Mouse (Mus musculus): ENCODE data around the gene Ppm1m. TPM values are rescaled to one million over a fixed set of nuclear protein-coding genes. Genes with fewer than 3 reads are reported as not detected.

Ppm1m gene
- polyA plus RNA-seq, 1 experiment from 2014 or later, result 20.1 TPM

- peaks cover 41% of the 10 kb centered on the region for H3K36me3 ChIP-seq (ENCODE audit: poor library complexity, severe bottlenecking)
- H3K9me3 ChIP-seq (replicated peaks), result no peaks in the 10 kb centered on the region
- no peaks in the 10 kb centered on the region for H3K27me3 ChIP-seq
- H3K27ac ChIP-seq, result no peak overlapping the region
- 86% methylated on average over 12 of the region's 12 CpGs for WGBS
- no peak overlapping the region for H3K9ac ChIP-seq
- H3K4me1 ChIP-seq, result peaks cover 18% of the 10 kb centered on the region
- H3K4me3 ChIP-seq, result no peak overlapping the region
- peak overlapping the region; percentile 61; the same call in 1 of the 2 replicates for H3K4me2 ChIP-seq
- no peak for ATAC-seq
Observed at GRCm38 (mm10) chr9:106212594-106212981, 13.0 kb upstream of the Ppm1m start.

DNA sequence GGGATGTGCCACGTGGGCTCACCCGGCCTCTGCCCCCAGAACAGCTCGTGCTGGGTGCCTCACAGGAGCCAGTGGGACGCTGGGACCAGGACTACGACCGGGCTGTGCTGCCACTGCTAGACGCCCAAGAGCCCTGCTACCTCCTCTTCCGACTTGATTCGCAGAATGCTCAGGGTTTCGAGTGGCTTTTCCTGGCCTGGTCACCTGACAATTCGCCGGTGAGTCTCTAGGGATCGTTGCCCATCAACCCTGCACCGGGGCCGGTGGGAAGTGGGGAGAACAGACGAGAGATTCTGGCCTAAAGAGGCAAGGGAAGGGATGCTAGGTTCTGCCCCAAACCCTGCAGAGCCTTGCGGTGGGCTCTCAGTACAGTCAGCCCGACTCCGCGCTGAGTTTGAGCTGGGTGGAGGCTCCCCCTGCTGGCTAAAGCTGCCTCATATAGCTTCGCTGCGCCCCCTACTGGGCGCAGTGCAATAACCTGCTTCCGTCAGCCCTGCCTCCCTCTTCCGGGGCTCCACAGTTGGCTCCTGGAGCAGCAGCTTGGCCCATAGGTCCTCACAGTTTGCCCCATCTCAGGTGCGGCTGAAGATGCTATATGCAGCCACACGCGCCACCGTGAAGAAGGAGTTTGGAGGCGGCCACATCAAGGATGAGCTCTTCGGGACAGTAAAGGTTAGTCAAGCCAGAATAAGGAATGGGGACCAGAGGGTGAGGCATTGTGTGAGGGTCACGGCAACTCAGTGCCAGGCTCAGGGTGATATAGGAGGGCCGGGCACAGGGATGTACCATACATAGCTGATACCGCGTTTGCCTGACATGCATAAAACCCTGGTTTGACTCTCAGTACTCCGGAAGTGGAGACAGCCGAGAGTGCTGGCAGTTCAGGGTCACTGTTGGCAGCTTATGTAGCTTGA lies 12.4 kb upstream of the Ppm1m start:
- Histone ChIP-seq H3K4me1 (peaks cover 18% of the 10 kb centered on the region), H3K27ac (peak overlapping the region; percentile 66), H3K27me3 (no peaks in the 10 kb centered on the region), H3K36me3 (ENCODE audit: poor library complexity, severe bottlenecking) (peaks cover 41% of the 10 kb centered on the region), H3K4me2 (peak overlapping the region; percentile 61), H3K9me3 (replicated peaks) (no peaks in the 10 kb centered on the region), H3K9ac (peak overlapping the region; percentile 58), H3K4me3 (peak overlapping the region; percentile 28)
- peak; percentile 88 for ATAC-seq
- WGBS, result 17% methylated on average over 37 of the region's 37 CpGs

GRCm38 (mm10) chr9:106210853-106211609 lies 11.5 kb upstream of the Ppm1m start:
- no peaks in the 10 kb centered on the region for H3K9me3 ChIP-seq (replicated peaks)
- peak overlapping the region; percentile 61 for H3K4me2 ChIP-seq
- peaks cover 35% of the 10 kb centered on the region for H3K36me3 ChIP-seq (ENCODE audit: poor library complexity, severe bottlenecking)
- H3K4me1 ChIP-seq, result peaks cover 18% of the 10 kb centered on the region
- H3K9ac ChIP-seq, result peak overlapping the region; percentile 58
- 20% methylated on average over 9 of the region's 9 CpGs for WGBS
- H3K27ac ChIP-seq, result peak overlapping the region; percentile 66
- no peaks in the 10 kb centered on the region for H3K27me3 ChIP-seq
- peak overlapping the region; percentile 28 for H3K4me3 ChIP-seq
- ATAC-seq, result peak; percentile 25; the same call in 1 of the 2 replicates

- Histone ChIP-seq H3K4me3 (no peak overlapping the region), H3K9me3 (replicated peaks) (no peaks in the 10 kb centered on the region), H3K9ac (no peak overlapping the region), H3K4me2 (no peak overlapping the region), H3K36me3 (ENCODE audit: poor library complexity, severe bottlenecking) (peaks cover 30% of the 10 kb centered on the region), H3K27ac (no peak overlapping the region), H3K4me1 (peaks cover 18% of the 10 kb centered on the region), H3K27me3 (no peaks in the 10 kb centered on the region)
- no peak for ATAC-seq
- WGBS, result 88% methylated on average over 4 of the region's 4 CpGs
Observed at GRCm38 (mm10) chr9:106209954-106210353, 10.4 kb upstream of the Ppm1m start.

GRCm38 (mm10) chr9:106208181-106208580 lies 8.6 kb upstream of the Ppm1m start:
- Histone ChIP-seq H3K27me3 (no peaks in the 10 kb centered on the region), H3K4me2 (no peak overlapping the region), H3K4me3 (no peak overlapping the region), H3K27ac (no peak overlapping the region), H3K36me3 (ENCODE audit: poor library complexity, severe bottlenecking) (peaks cover 12% of the 10 kb centered on the region), H3K9me3 (replicated peaks) (no peaks in the 10 kb centered on the region), H3K4me1 (peaks cover 34% of the 10 kb centered on the region), H3K9ac (no peak overlapping the region)
- WGBS, result 89% methylated on average over 5 of the region's 5 CpGs
- ATAC-seq, result no peak

- no peak overlapping the region for H3K9ac ChIP-seq
- 0 out of 2 replicates have a peak, but pooled peaks cover 2% of the 10 kb centered on the region for H3K36me3 ChIP-seq (ENCODE audit: poor library complexity, severe bottlenecking)
- peaks cover 29% of the 10 kb centered on the region for H3K4me1 ChIP-seq
- no peak overlapping the region for H3K4me3 ChIP-seq
- no peak overlapping the region for H3K4me2 ChIP-seq
- no peaks in the 10 kb centered on the region for H3K9me3 ChIP-seq (replicated peaks)
- H3K27me3 ChIP-seq, result no peaks in the 10 kb centered on the region
- WGBS, result 69% methylated on average over 2 of the region's 2 CpGs
- H3K27ac ChIP-seq, result no peak overlapping the region
- ATAC-seq, result no peak
Observed at GRCm38 (mm10) chr9:106206515-106206914, 7.0 kb upstream of the Ppm1m start.

GRCm38 (mm10) chr9:106205713-106206290 lies 6.3 kb upstream of the Ppm1m start:
- Histone ChIP-seq H3K9ac (no peak overlapping the region), H3K9me3 (replicated peaks) (no peaks in the 10 kb centered on the region), H3K27ac (no peak overlapping the region), H3K36me3 (ENCODE audit: poor library complexity, severe bottlenecking) (0 out of 2 replicates have a peak, but pooled peaks cover 2% of the 10 kb centered on the region), H3K4me1 (peaks cover 22% of the 10 kb centered on the region), H3K4me3 (no peak overlapping the region), H3K27me3 (no peaks in the 10 kb centered on the region), H3K4me2 (no peak overlapping the region)
- no peak for ATAC-seq
- WGBS, result 83% methylated on average over 7 of the region's 7 CpGs

DNA sequence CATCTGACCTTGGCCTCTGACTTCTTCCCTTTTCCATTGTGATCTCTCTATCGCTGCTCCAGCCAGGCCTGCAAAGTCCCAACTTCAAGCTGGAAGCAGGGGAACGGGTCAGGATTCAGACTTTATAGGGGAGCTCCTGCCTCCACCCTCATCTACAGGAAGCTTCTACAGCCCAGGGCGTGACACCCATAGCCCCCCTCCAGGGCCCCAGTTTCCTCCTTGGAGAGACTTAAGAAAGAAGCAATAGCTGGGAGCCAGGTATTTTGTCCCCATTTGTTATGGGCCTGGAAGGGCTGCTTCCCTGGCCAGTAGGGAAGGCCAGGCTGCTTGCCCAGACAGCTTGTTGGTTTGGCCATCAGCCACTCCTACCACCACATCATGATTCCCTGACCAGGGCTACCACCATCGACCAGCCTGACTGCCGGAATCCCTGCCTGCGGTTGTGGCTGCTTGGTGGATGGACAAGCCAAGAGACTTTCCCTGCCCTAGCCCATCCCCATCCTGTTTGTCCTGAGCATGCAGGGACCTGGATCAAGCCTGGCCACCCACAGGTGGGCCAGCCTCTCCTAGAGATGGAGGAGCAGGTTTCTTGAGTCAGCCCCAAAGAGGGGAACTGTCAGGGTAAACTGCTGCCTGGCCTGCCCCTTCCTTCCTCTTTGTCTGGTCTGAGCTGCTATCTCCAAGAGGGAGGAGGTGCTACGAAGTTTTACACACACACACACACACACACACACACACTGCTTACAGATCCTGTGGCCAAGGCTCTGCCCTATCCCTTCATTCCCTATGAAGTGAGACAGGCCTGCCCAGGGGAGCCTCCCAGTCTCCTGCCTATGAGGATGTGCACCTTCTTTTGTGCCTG lies 4.7 kb upstream of the Ppm1m start:
- Histone ChIP-seq H3K27me3 (0 out of 2 replicates have a peak, but pooled peaks cover 12% of the 10 kb centered on the region), H3K4me3 (peak overlapping the region; percentile 64), H3K4me2 (peak overlapping the region; percentile 79), H3K27ac (no peak overlapping the region), H3K36me3 (ENCODE audit: poor library complexity, severe bottlenecking) (no peaks in the 10 kb centered on the region), H3K9ac (peak overlapping the region; percentile 83), H3K4me1 (peaks cover 26% of the 10 kb centered on the region), H3K9me3 (replicated peaks) (no peaks in the 10 kb centered on the region)
- ATAC-seq, result no peak
- 79% methylated on average over 7 of the region's 7 CpGs for WGBS

DNA sequence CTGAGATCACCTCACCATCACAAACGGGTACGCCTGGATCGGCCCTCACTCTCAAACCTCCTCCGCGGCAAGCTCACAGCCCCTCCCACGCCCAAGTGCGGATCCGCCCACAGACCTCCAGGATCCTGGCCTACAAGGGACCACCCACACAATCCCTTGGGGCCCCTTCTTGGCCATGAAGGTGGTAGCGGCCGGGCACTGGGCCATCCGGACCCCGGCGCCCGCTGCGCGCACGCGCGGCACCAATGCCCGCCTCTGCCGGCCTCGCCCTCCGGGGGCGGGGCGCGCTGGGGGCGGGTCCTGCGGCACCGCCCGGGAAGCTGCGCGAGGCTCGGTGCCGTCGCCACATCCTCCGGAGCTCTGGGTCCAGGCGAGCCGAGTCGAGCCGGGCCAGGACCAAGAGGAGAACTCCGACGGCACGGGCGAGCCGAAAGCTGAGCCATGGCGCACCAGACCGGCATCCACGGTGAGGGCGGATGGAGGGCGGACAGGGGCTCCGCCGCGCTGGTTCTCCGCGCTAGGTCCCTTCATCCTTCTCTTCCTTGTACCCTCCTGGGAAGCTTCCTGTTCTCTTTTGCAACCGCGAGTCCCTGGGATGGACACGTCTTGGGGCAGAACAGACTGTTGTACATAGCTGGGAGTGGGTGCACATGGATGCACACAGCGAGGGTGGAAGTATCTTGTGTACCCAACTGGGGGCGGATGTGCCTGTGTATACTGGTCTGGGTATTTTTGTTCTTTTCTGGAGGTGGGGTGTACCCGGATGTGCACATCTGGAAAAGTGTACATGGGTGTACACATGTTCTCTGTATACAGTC lies 3.5 kb upstream of the Ppm1m start, which contains the start of gene Twf2:
Gene Twf2 (plus strand): TSS at position 290 of the 818 bp plus-strand sequence.
- no peaks in the 10 kb centered on the region for H3K36me3 ChIP-seq (ENCODE audit: poor library complexity, severe bottlenecking)
- H3K9ac ChIP-seq, result peak within 1 kb of the TSS; percentile 83
- WGBS, result 1% methylated on average over 61 of the region's 61 CpGs
- ATAC-seq, result peak; percentile 85
- H3K27ac ChIP-seq, result 0 out of 2 replicates have a peak within 1 kb of the TSS, but pooled peaks have one; percentile 16
- peak within 1 kb of the TSS; percentile 79 for H3K4me2 ChIP-seq
- peaks cover 37% of the 10 kb centered on the region for H3K4me1 ChIP-seq
- H3K4me3 ChIP-seq, result peak within 1 kb of the TSS; percentile 64
- H3K9me3 ChIP-seq (replicated peaks), result no peaks in the 10 kb centered on the region
- H3K27me3 ChIP-seq, result 0 out of 2 replicates have a peak, but pooled peaks cover 12% of the 10 kb centered on the region

DNA sequence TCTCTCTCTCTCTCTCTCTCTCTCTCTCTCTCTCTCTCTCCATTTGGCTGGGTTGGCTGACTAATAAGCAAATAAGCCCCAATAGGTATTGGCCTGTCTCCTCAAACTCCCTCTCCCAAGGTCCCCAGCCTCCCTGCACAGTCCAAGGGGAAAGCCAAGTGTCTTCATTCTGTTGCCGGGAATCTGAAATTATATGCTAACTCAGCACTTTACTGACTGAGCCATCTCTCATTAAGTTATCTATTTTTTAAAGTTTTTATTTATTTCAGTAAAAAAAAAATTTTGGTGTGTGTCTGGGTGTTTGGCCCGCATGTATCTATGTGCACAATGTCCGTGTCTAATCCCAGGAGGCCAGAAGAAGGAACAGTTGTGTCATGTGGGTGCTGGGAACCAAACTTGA lies 2.3 kb upstream of the Ppm1m start:
- ATAC-seq, result no peak
- Histone ChIP-seq H3K27me3 (0 out of 2 replicates have a peak, but pooled peaks cover 12% of the 10 kb centered on the region), H3K9ac (no peak overlapping the region), H3K4me2 (peak overlapping the region; percentile 79), H3K4me3 (peak overlapping the region; percentile 64; the same call in 1 of the 2 replicates), H3K36me3 (ENCODE audit: poor library complexity, severe bottlenecking) (no peaks in the 10 kb centered on the region), H3K27ac (no peak overlapping the region), H3K4me1 (peaks cover 42% of the 10 kb centered on the region), H3K9me3 (replicated peaks) (no peaks in the 10 kb centered on the region)
- 83% methylated on average over 3 of the region's 3 CpGs for WGBS

Data from forebrain, embryonic 13.5 days (tissue).